17 mouse cellular contexts compared by ENCODE assay signal in the genomic region with DNA sequence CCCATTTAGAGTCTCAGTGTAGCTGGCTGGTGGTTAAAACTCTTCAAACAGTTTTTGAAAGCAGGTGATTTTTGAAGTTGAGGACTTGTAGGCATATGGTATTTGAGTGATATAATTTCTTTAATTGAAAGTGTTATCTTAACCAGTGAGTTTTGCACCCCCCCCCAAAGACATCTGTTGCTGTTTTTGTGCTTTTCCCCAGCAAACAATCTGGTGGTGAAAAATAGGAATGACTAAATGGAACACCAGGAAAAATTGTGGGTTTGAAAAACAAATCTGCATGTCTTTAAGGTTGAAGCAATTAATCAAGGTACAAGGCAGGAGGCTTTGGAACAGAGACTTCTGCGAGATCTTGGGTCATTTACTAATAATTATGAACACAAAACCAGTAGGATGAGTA.
DNase-seq lines count a peak whose midpoint lies in the region; ATAC-seq and TF ChIP-seq lines count a peak whose summit lies in the region.
"Had no signal": no experiment of that assay in that cellular context is flagged by ENCODE, and none has a peak within 500 bp of the region (broad histone marks: within the 10 kb centered on the region; RNA-seq: fewer than 3 reads in every experiment).

No protein-coding gene starts in this region.

- H3K4me3 ChIP-seq in layer of hippocampus, adult 2 months = no peak overlapping the region
- H3K4me3 ChIP-seq in heart, embryonic 12.5 days = no peak overlapping the region
- H3K4me3 ChIP-seq: embryonic facial prominence, embryonic 10.5 days; embryonic facial prominence, embryonic 12.5 days had no signal

- no peak overlapping the region for H3K4me2 ChIP-seq in heart, embryonic 12.5 days
- H3K4me2 ChIP-seq: embryonic facial prominence, embryonic 12.5 days had no signal

- H3K36me3 ChIP-seq in heart, embryonic 12.5 days = no peaks in the 10 kb centered on the region
- H3K36me3 ChIP-seq: embryonic facial prominence, embryonic 10.5 days; embryonic facial prominence, embryonic 12.5 days had no signal

- 88% methylated on average over 1 of the region's 1 CpGs for WGBS in heart, embryonic 12.5 days

- H3K27ac ChIP-seq in layer of hippocampus, adult 2 months = peak overlapping the region; percentile 89
- H3K27ac ChIP-seq in heart, embryonic 12.5 days (ENCODE audit: poor library complexity, severe bottlenecking) = no peak overlapping the region
- H3K27ac ChIP-seq: embryonic facial prominence, embryonic 10.5 days; embryonic facial prominence, embryonic 12.5 days had no signal

- H3K9me3 ChIP-seq in heart, embryonic 12.5 days (replicated peaks) = no peaks in the 10 kb centered on the region
- H3K9me3 ChIP-seq: embryonic facial prominence, embryonic 10.5 days; embryonic facial prominence, embryonic 12.5 days had no signal

- peak; percentile 32 to 37 for DNase-seq in layer of hippocampus, adult 2 months (ENCODE audit: low spot score in 2 of 2)
- no peak for DNase-seq in layer of hippocampus, postnatal 36 days
- peak; percentile 53 for DNase-seq in brain, adult 2 months (ENCODE audit: low read depth, low spot score)
- peak; percentile 21 for DNase-seq in telencephalon, adult 2 months (ENCODE audit: low read depth, low spot score)
- DNase-seq: adrenal gland, adult 2 months; adrenal gland, postnatal 10 days; adrenal gland, postnatal 25 days; cerebellum, adult 11-12 months; cerebellum, adult 2 months; cerebellum, adult 9-10 months; cerebellum, postnatal 10 days; cerebellum, postnatal 25 days had no signal

- no peak for ATAC-seq in heart, embryonic 12.5 days (ENCODE audit: insufficient number of reproducible peaks, low FRiP score)
- ATAC-seq: forebrain, embryonic 14.5 days; forebrain, embryonic 16.5 days had no signal

- 0 out of 2 replicates have a peak, but pooled peaks have one; percentile 2 for TF ChIP-seq CTCF in layer of hippocampus, adult 2 months (conservative IDR thresholded peaks at IDR 0.05)

- peaks cover 7% of the 10 kb centered on the region; the same call in 1 of the 2 replicates for H3K4me1 ChIP-seq in heart, embryonic 12.5 days (replicated peaks)
- H3K4me1 ChIP-seq: embryonic facial prominence, embryonic 12.5 days had no signal

- no peaks in the 10 kb centered on the region for H3K27me3 ChIP-seq in heart, embryonic 12.5 days (replicated peaks)
- H3K27me3 ChIP-seq: embryonic facial prominence, embryonic 12.5 days had no signal

- no peak overlapping the region for H3K9ac ChIP-seq in heart, embryonic 12.5 days
- H3K9ac ChIP-seq: embryonic facial prominence, embryonic 12.5 days had no signal

Comparison
In these comparisons a context has a peak if more than half of its experiments do, and no peak if none do; other contexts are left out.
1. DNase-seq: peak in layer of hippocampus, adult 2 months (2 of 2), brain, adult 2 months (single experiment) and telencephalon, adult 2 months (single experiment); none in layer of hippocampus, postnatal 36 days (0 of 2).